Mouse (Mus musculus): ENCODE data around the gene Arxes2.

DNA sequence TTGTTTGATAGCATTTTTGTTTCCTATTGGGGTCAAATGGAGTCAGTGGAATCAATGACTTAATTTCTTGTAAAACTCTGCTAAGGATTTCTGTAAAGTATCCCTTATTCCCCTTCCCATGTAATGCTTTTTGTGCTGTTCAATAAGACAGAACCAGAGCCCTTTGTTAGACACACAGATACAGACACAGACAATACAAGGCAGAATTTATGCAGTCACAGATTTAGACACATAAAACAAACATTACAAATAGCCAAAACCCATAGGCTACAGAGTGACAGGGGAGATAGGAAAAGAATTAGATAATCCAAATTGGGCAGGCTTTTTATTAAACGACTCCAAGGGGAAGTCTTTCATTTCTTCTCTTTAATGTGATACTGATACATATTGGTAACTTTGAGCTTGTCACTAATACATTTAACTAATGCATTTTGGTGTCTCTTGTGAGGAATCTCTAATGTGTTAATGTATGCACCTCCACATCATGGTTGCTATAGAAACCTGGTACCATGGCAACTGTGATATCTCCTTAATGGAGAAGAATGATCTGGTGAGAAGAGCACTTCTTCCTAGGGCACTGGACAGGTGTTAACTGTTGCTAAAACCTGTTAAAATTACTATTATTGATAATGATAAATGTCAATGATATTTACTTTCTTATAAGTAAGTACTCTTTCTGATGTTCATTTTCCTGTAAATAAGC is 36.5 kb upstream of the Arxes2 start:
- no peak for TF ChIP-seq CTCF (IDR thresholded peaks at IDR 0.05; ENCODE audit: low read depth)
- TF ChIP-seq EP300 (optimal IDR thresholded peaks at IDR 0.05): no peak

Measured in stomach, postnatal 0 days (tissue).